Mouse (Mus musculus) ES-Bruce4 (cell line): ENCODE measurements around the gene Trhr2.

Source experiments
- CTCF ChIP-seq: IDR thresholded peaks from one replicate; pipeline ENCODE4 v1.8.1; 2011; ENCODE audit warnings: low read depth, low read length
- EP300 ChIP-seq: IDR thresholded peaks from 2 replicates; pipeline ENCODE4 v1.6.1; 2011; ENCODE audit warnings: low read depth, low read length; ENCODE audit not compliant: insufficient read depth
- POLR2A ChIP-seq: IDR thresholded peaks from one replicate; pipeline ENCODE4 v1.8.1; 2011; ENCODE audit warnings: low read length; ENCODE audit not compliant: insufficient read depth

- no peak for TF ChIP-seq POLR2A
- no peak for TF ChIP-seq CTCF
- TF ChIP-seq EP300 = no peak
Observed at GRCm38 (mm10) chr8:122347811-122348552, 12.6 kb downstream of the Trhr2 start.
